Mouse (Mus musculus) cerebellum, adult 2 months (tissue): ENCODE measurements at regions not wholly inside any gene's neighbourhood (a gene's known extent, or its start where the extent isn't known, plus 50 kb on each side); places are given as distances from the start of the nearest gene placed in this dataset.

Experiments
- DNase-seq, 2 experiments: peaks; one replicate each; pipeline ENCODE4 v3.0.0; 2021
- H3K27ac ChIP-seq: fragments of 200-500 bp; 2 replicates; pipeline ENCODE4 v1.5.1; 2012; ENCODE audit warnings: low read length, control low read depth, inconsistent platforms; ENCODE audit not compliant: insufficient read depth
- H3K27me3 ChIP-seq: fragments of 200-500 bp; 2 replicates; pipeline ENCODE4 v1.6.1; 2012; ENCODE audit warnings: inconsistent platforms, mild to moderate bottlenecking, low read length, moderate library complexity; ENCODE audit not compliant: control insufficient read depth, insufficient read depth
- H3K4me1 ChIP-seq: fragments of 200-500 bp; 2 replicates; pipeline ENCODE4 v1.6.1; 2011; ENCODE audit warnings: low read length; ENCODE audit not compliant: control insufficient read depth, insufficient read depth
- H3K4me3 ChIP-seq: fragments of 200-500 bp; replicated peaks from 2 replicates; pipeline ENCODE3; 2011; ENCODE audit warnings: mild to moderate bottlenecking, low read depth, low read length, control low read depth; ENCODE audit not compliant: insufficient read depth
- CTCF ChIP-seq: fragments of 200-500 bp; IDR thresholded peaks from 2 replicates; pipeline ENCODE4 v1.5.1; 2011; ENCODE audit warnings: low read depth, mild to moderate bottlenecking, control low read depth, low read length, moderate library complexity, borderline replicate concordance; ENCODE audit not compliant: insufficient read depth
- POLR2A ChIP-seq: fragments of 200-500 bp; IDR thresholded peaks from 2 replicates; pipeline ENCODE4 v1.6.1; 2011; ENCODE audit warnings: low read length, control low read depth, borderline replicate concordance; ENCODE audit not compliant: insufficient read depth
- WGBS: fragments of 180-500 bp; shearing (Covaris S2); methylation state at CpG from one replicate; pipeline ENCODE4 v1.1.7; 2018; 5-methylcytosine and 5-hydroxymethylcytosine counted together

- Histone ChIP-seq H3K27ac (no peak overlapping the region), H3K27me3 (no peaks in the 10 kb centered on the region), H3K4me3 (no peak overlapping the region), H3K4me1 (no peaks in the 10 kb centered on the region)
- no peak for DNase-seq
- 24% methylated on average over 3 of the region's 3 CpGs for WGBS
- TF ChIP-seq POLR2A = no peak
- TF ChIP-seq CTCF = no peak
Observed at GRCm38 (mm10) chr8:80251595-80251994, 193.8 kb upstream of the Hhip start.

GRCm38 (mm10) chr8:80250305-80251161, 192.7 kb upstream of the Hhip start:
- WGBS = 88% methylated on average over 7 of the region's 7 CpGs
- Histone ChIP-seq H3K27me3 (no peaks in the 10 kb centered on the region), H3K4me1 (no peaks in the 10 kb centered on the region), H3K4me3 (no peak overlapping the region), H3K27ac (no peak overlapping the region)
- TF ChIP-seq CTCF (no peak), POLR2A (no peak)
- no peak for DNase-seq

DNA sequence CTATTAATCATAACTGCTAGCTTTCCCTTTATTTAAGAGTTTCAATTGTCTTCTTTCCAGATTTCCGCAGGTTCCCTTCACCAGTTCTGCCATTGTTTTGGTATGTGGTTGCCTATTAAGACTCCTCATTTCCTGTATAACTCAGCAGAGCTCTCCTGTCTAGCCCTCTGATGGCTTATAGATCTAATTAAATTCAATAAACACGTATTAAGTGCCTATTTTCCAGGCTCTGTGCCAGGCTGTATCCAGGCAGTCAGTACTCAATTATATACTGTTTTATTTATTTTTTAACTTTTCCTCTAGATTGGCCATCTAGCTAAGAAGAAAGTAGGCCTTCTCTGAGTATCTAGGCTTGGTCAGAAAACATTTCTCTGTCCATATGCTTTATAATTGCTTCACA, 192.0 kb upstream of the Hhip start:
- Histone ChIP-seq H3K27ac (no peak overlapping the region), H3K4me3 (no peak overlapping the region), H3K27me3 (no peaks in the 10 kb centered on the region), H3K4me1 (no peaks in the 10 kb centered on the region)
- TF ChIP-seq POLR2A = no peak
- TF ChIP-seq CTCF = no peak
- no peak for DNase-seq
- 57% methylated on average over 2 of the region's 2 CpGs for WGBS

DNA sequence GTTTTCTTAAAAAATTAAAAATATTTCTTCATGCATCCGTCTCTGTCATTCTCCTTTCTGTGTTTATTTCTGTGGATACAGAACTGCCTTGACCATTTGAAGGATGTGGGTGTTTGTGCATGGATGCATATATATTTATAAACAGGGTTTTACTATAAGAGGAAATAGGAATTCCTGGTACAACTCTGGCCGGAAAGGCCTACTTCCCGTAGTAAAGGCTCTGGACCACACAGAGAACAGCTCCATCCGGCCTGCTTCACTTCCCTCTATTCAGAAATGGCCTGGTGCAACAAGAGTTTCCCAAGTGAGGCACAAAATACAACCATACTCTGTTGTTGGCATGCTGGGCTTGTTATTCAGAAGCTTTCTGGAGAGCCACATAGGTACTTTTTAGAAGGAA, 182.1 kb upstream of the Hhip start:
- Histone ChIP-seq H3K27me3 (no peaks in the 10 kb centered on the region), H3K4me3 (no peak overlapping the region), H3K4me1 (no peaks in the 10 kb centered on the region), H3K27ac (no peak overlapping the region)
- 90% methylated on average over 4 of the region's 4 CpGs for WGBS
- no peak for TF ChIP-seq CTCF
- TF ChIP-seq POLR2A = no peak
- no peak for DNase-seq

DNA sequence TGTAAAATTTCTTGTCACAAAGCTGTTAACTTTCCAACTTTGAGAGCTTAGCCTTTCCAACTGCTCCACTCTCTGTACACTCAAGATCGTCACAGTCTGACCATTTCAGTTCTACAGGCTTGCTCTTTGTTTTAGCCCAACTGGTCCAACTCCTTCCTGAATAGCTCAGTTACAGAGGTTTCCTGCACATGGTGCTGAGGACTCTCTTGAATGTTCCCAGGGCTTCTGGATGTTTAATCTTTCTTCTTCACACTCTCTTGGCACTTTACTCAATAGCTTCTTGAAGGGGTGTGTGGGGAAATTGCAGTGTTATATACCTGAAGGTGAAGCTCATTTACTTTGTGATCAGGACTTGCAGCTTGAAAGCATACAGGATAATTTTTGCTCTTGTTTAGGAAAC, 152.6 kb upstream of the Hhip start:
- H3K4me1 ChIP-seq = no peaks in the 10 kb centered on the region
- H3K27ac ChIP-seq = no peak overlapping the region
- no peak for DNase-seq
- 76% methylated on average over 1 of the region's 1 CpGs for WGBS
- no peaks in the 10 kb centered on the region for H3K27me3 ChIP-seq
- H3K4me3 ChIP-seq = no peak overlapping the region
- no peak for TF ChIP-seq POLR2A
- TF ChIP-seq CTCF = no peak

DNA sequence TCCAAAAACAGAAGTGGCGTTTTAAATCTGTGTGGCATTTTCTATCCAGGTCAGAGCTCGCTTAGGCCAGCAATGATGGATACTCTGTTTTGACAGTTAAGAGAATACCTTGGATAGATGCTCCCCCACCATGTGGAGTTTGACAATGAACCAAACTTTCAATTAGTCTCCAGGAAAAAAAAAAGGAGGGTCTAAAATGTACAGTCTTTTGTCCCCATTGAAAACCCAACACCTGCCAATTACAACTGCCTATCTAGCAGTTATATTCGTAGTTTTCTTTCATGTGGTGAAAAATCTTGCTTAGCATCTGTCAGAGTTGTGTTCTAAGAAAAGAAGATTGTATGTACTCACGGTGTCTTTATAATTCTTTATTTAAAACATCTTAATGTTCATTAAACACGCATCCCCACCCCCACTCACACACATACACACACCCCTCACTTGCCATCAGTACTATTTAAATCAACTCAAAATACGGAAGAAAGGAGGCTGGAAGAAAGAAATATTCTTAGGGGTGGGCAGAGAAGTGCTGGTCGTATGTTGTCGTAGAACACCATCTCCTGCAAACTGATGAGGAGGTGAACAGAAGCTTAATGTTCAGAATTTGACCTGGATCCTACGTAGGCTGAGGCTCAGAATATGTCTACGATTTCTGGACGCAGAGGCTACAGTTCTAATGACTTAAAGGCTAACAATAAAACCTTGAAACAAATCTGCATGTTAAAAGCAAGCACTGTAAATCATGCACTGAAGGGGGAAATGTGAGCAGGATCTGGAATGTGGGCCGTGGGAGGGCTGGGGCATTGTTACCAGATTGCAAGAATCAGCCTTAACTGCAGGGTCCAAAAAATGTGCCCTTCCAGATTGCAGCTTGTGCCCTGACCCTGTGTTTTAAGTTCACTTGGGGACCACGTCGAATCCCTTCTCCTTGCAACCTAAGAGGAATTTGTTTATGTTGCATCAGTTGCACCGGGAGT, 147.2 kb upstream of the Hhip start:
- Histone ChIP-seq H3K27ac (no peak overlapping the region), H3K27me3 (no peaks in the 10 kb centered on the region; the same call in 1 of the 2 replicates), H3K4me1 (no peaks in the 10 kb centered on the region), H3K4me3 (no peak overlapping the region)
- DNase-seq = no peak
- 45% methylated on average over 15 of the region's 15 CpGs for WGBS
- no peak for TF ChIP-seq POLR2A
- no peak for TF ChIP-seq CTCF

- Histone ChIP-seq H3K4me1 (no peaks in the 10 kb centered on the region), H3K27ac (no peak overlapping the region), H3K27me3 (no peaks in the 10 kb centered on the region; the same call in 1 of the 2 replicates), H3K4me3 (no peak overlapping the region)
- DNase-seq = no peak
- TF ChIP-seq CTCF (no peak), POLR2A (no peak)
- WGBS = 23% methylated on average over 4 of the region's 4 CpGs
Observed at GRCm38 (mm10) chr8:80203769-80204677, 146.2 kb upstream of the Hhip start.
